Mouse (Mus musculus): ENCODE data around the gene Itga9.

DNA sequence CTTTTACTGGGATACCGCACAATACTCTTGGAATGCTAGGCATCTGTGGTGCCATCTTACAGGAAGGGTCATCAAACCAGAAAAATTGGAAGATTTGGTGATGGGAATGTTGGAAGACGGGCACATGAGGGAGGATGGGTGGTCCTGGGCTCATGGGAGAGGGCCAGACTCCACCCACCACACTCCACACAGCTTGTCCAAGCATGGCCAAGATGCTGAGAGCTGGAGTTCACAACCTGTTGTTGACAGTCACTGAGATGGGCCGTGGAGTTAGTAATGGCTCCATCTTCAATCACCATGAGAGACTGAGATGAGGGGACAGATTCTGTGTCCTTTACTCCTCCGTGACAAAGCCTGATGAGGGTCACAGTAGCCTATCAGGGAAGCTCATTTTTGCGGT lies 207.0 kb downstream of the Itga9 start:
- TF ChIP-seq POLR2A (IDR thresholded peaks at IDR 0.05; ENCODE audit: control insufficient read depth, low read depth, low read length) (no peak), CTCF (IDR thresholded peaks at IDR 0.05; ENCODE audit: control insufficient read depth, insufficient read depth, insufficient replicate concordance, low read depth, low read length) (no peak)
